9 mouse cellular contexts compared by ENCODE assay signal in genomic region chr10:126752699-126753098, GRCm38 (mm10).
DNase-seq lines count a peak whose midpoint lies in the region; ATAC-seq and TF ChIP-seq lines count a peak whose summit lies in the region.
"Had no signal": no experiment of that assay in that cellular context is flagged by ENCODE, and none has a peak within 500 bp of the region (broad histone marks: within the 10 kb centered on the region; RNA-seq: fewer than 3 reads in every experiment).

No protein-coding gene starts in this region.

- ATAC-seq in embryonic facial prominence, embryonic 11.5 days (replicated peaks; ENCODE audit: insufficient number of reproducible peaks, low FRiP score, low TSS enrichment, low read depth): no peak
- no peak for ATAC-seq in erythroid progenitor cell, adult 5-6 weeks (replicated peaks; ENCODE audit: low FRiP score, poor library complexity, severe bottlenecking)

- no peak overlapping the region for H3K27ac ChIP-seq in embryonic facial prominence, embryonic 11.5 days (replicated peaks; ENCODE audit: low read depth, low read length)
- no peak overlapping the region for H3K27ac ChIP-seq in embryonic facial prominence, embryonic 10.5 days (replicated peaks)
- H3K27ac ChIP-seq in ES-Bruce4 (ENCODE audit: insufficient read depth, low read length): no peak overlapping the region
- H3K27ac ChIP-seq: limb, embryonic 13.5 days had no signal

- H3K36me3 ChIP-seq in embryonic facial prominence, embryonic 11.5 days (replicated peaks; ENCODE audit: control insufficient read depth, insufficient read depth, low read depth, low read length): no peaks in the 10 kb centered on the region
- no peaks in the 10 kb centered on the region for H3K36me3 ChIP-seq in embryonic facial prominence, embryonic 10.5 days (replicated peaks)
- H3K36me3 ChIP-seq in ES-Bruce4 (ENCODE audit: control insufficient read depth, insufficient read depth, low read length, poor library complexity, severe bottlenecking): no peaks in the 10 kb centered on the region
- H3K36me3 ChIP-seq: limb, embryonic 13.5 days had no signal

- peak; percentile 58 for TF ChIP-seq CTCF in ES-Bruce4 (IDR thresholded peaks at IDR 0.05; ENCODE audit: low read depth, low read length)

- 61% methylated on average over 11 of the region's 11 CpGs for WGBS in embryonic facial prominence, embryonic 11.5 days
- WGBS in embryonic facial prominence, embryonic 10.5 days: 62% methylated on average over 11 of the region's 11 CpGs

- intact Hi-C loops in left cerebral cortex, postnatal 14 days (cut with DNase I): loop anchor here (10.0 kb wide), 1 partner anchor 418 kb away; no protein-coding TSS in a partner anchor

- H3K4me1 ChIP-seq in embryonic facial prominence, embryonic 11.5 days (ENCODE audit: control insufficient read depth, insufficient read depth, low read length): no peaks in the 10 kb centered on the region
- H3K4me1 ChIP-seq in embryonic facial prominence, embryonic 10.5 days: 0 out of 2 replicates have a peak, but pooled peaks cover 6% of the 10 kb centered on the region
- peaks cover 2% of the 10 kb centered on the region for H3K4me1 ChIP-seq in ES-Bruce4 (ENCODE audit: control insufficient read depth, insufficient read depth, low read length)

- H3K4me3 ChIP-seq in embryonic facial prominence, embryonic 11.5 days (ENCODE audit: low read depth, low read length): no peak overlapping the region
- no peak overlapping the region for H3K4me3 ChIP-seq in embryonic facial prominence, embryonic 10.5 days
- H3K4me3 ChIP-seq in ES-Bruce4 (ENCODE audit: low read depth, low read length): no peak overlapping the region
- H3K4me3 ChIP-seq: limb, embryonic 13.5 days had no signal

- peak; percentile 39 for DNase-seq in embryonic facial prominence, embryonic 11.5 days (ENCODE audit: low spot score)
- no peak for DNase-seq in embryonic facial prominence, embryonic 10.5 days (ENCODE audit: low spot score)
- peak; percentile 20 for DNase-seq in embryo, embryonic 11 days
- peak; percentile 71 to 73 for DNase-seq in left cerebral cortex, postnatal 14 days (ENCODE audit: low spot score in 2 of 2)
- no peak for DNase-seq in urinary bladder, postnatal 4 days (ENCODE audit: low spot score in 2 of 2)
- DNase-seq in gastrocnemius, adult 8-10 months (ENCODE audit: low spot score in 2 of 2): no peak

- no peaks in the 10 kb centered on the region for H3K27me3 ChIP-seq in embryonic facial prominence, embryonic 11.5 days (ENCODE audit: control insufficient read depth, insufficient read depth, low read length)
- H3K27me3 ChIP-seq in embryonic facial prominence, embryonic 10.5 days (replicated peaks; ENCODE audit: low read depth, poor library complexity, severe bottlenecking): no peaks in the 10 kb centered on the region
- no peaks in the 10 kb centered on the region for H3K27me3 ChIP-seq in ES-Bruce4 (ENCODE audit: control insufficient read depth, insufficient read depth, low read length, poor library complexity, severe bottlenecking)

- no peak for TF ChIP-seq EP300 in ES-Bruce4 (IDR thresholded peaks at IDR 0.05; ENCODE audit: insufficient read depth, low read depth, low read length)

- no peaks in the 10 kb centered on the region for H3K9me3 ChIP-seq in embryonic facial prominence, embryonic 11.5 days (replicated peaks; ENCODE audit: control insufficient read depth, low read length)
- H3K9me3 ChIP-seq in embryonic facial prominence, embryonic 10.5 days: no peaks in the 10 kb centered on the region
- H3K9me3 ChIP-seq in ES-Bruce4 (replicated peaks; ENCODE audit: control insufficient read depth, insufficient read depth, low read length, poor library complexity, severe bottlenecking): no peaks in the 10 kb centered on the region
- H3K9me3 ChIP-seq: limb, embryonic 13.5 days had no signal

- TF ChIP-seq POLR2A in ES-Bruce4 (IDR thresholded peaks at IDR 0.05; ENCODE audit: insufficient read depth, low read length): no peak

- H3K4me2 ChIP-seq in embryonic facial prominence, embryonic 11.5 days (ENCODE audit: low read depth, low read length): no peak overlapping the region
- H3K4me2 ChIP-seq: limb, embryonic 13.5 days had no signal

- H3K9ac ChIP-seq in embryonic facial prominence, embryonic 11.5 days (replicated peaks; ENCODE audit: low read length): no peak overlapping the region
- H3K9ac ChIP-seq in ES-Bruce4 (ENCODE audit: low read depth, poor library complexity, severe bottlenecking): no peak overlapping the region
- H3K9ac ChIP-seq: limb, embryonic 13.5 days had no signal

Comparison
In these comparisons a context has a peak if more than half of its experiments do, and no peak if none do; other contexts are left out.
1. DNase-seq: peak in embryonic facial prominence, embryonic 11.5 days (single experiment), embryo, embryonic 11 days (single experiment) and left cerebral cortex, postnatal 14 days (2 of 2); none in embryonic facial prominence, embryonic 10.5 days (single experiment), urinary bladder, postnatal 4 days (0 of 2) and gastrocnemius, adult 8-10 months (0 of 2).